Mouse (Mus musculus) heart, adult 2 months (tissue): ENCODE measurements around the gene Evl.

Experiments used
- CTCF ChIP-seq: fragments of 200-600 bp; IDR thresholded peaks from 2 replicates; pipeline ENCODE4 v1.8.1; 2022; ENCODE audit warnings: antibody characterized with exemption, mild to moderate bottlenecking, moderate library complexity
- EP300 ChIP-seq: fragments of 200-500 bp; IDR thresholded peaks from 2 replicates; pipeline ENCODE4 v1.6.1; 2011; ENCODE audit warnings: low read depth, low read length, control low read depth; ENCODE audit not compliant: insufficient read depth

- no peak for TF ChIP-seq CTCF
- no peak for TF ChIP-seq EP300
Observed at GRCm38 (mm10) chr12:108604546-108604945, 50.0 kb downstream of the Evl start.
